16 mouse cellular contexts compared by ENCODE assay signal in the genomic region with DNA sequence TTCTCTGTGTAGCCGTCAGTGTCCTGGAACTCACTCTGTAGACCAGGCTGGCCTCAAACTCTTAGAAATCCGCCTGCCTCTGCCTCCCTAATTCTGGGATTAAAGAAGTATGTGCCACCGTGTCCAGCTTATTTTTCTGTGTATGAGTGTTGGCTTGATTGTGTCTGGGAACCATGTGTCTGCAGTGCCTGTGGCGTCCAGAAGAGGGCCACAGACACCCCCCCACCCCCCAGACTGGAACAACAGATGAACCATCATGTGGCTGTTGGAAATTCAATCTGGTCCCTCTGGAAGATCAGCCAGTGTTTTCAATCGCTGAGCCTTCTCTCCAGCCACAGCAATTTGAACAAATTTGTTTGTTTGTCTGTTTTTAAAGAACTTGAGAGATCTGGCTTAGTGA. TPM values are rescaled to one million over a fixed set of nuclear protein-coding genes. Genes with fewer than 3 reads are reported as not detected.
DNase-seq lines count a peak whose midpoint lies in the region; TF ChIP-seq lines count a peak whose summit lies in the region.
"Had no signal": no experiment of that assay in that cellular context is flagged by ENCODE, and none has a peak within 500 bp of the region (broad histone marks: within the 10 kb centered on the region; RNA-seq: fewer than 3 reads in every experiment).

No protein-coding gene starts in this region.

- no peak overlapping the region for H3K27ac ChIP-seq in cerebellum, adult 2 months (ENCODE audit: insufficient read depth, low read length)
- H3K27ac ChIP-seq in layer of hippocampus, adult 2 months: no peak overlapping the region
- no peak overlapping the region for H3K27ac ChIP-seq in spleen, adult 2 months (ENCODE audit: insufficient read depth, low read length)
- H3K27ac ChIP-seq: limb, embryonic 10.5 days; neural tube, embryonic 13.5 days had no signal

- H3K36me3 ChIP-seq in spleen, adult 2 months (ENCODE audit: control insufficient read depth, insufficient read depth, low read length): no peaks in the 10 kb centered on the region
- H3K36me3 ChIP-seq: limb, embryonic 10.5 days; neural tube, embryonic 13.5 days had no signal

- H3K27me3 ChIP-seq in cerebellum, adult 2 months (ENCODE audit: control insufficient read depth, insufficient read depth, low read length): no peaks in the 10 kb centered on the region
- no peaks in the 10 kb centered on the region for H3K27me3 ChIP-seq in spleen, adult 2 months (ENCODE audit: control insufficient read depth, insufficient read depth, low read length)
- H3K27me3 ChIP-seq: neural tube, embryonic 13.5 days had no signal

- DNase-seq in cerebellum, adult 2 months: no peak
- DNase-seq in cerebellum, postnatal 4 days (ENCODE audit: low spot score in 2 of 2): no peak
- DNase-seq in layer of hippocampus, adult 2 months (ENCODE audit: low spot score in 2 of 2): no peak
- DNase-seq in layer of hippocampus, adult 18-20 months (ENCODE audit: low spot score in 2 of 2): no peak
- no peak for DNase-seq in spleen, adult 2 months (ENCODE audit: low read depth in 1 of 2, low spot score in 2 of 2)
- DNase-seq in spleen, adult 18-20 months: no peak
- DNase-seq in ovary, postnatal 10 days (ENCODE audit: low spot score): no peak
- DNase-seq in left cerebral cortex, adult 9 months (ENCODE audit: low spot score in 2 of 2): no peak
- DNase-seq: adrenal gland, adult 2 months; cerebellum, postnatal 36 days; heart, postnatal 10 days had no signal

- 33% methylated on average over 5 of the region's 5 CpGs for WGBS in cerebellum, adult 2 months
- WGBS in spleen, adult 2 months: 57% methylated on average over 5 of the region's 5 CpGs

- TF ChIP-seq CTCF in cerebellum, adult 2 months (IDR thresholded peaks at IDR 0.05; ENCODE audit: borderline replicate concordance, insufficient read depth, low read depth, low read length): peak; percentile 54; the same call in 1 of the 2 replicates
- TF ChIP-seq CTCF in layer of hippocampus, adult 2 months (conservative IDR thresholded peaks at IDR 0.05): peak; percentile 74
- TF ChIP-seq CTCF in spleen, adult 2 months (IDR thresholded peaks at IDR 0.05; ENCODE audit: extremely low read depth, insufficient read depth, insufficient read length, insufficient replicate concordance): peak; percentile 7; the same call in 1 of the 2 replicates

- no peaks in the 10 kb centered on the region for H3K4me1 ChIP-seq in cerebellum, adult 2 months (ENCODE audit: control insufficient read depth, insufficient read depth, low read length)
- no peaks in the 10 kb centered on the region for H3K4me1 ChIP-seq in spleen, adult 2 months (ENCODE audit: control insufficient read depth, insufficient read depth, insufficient read length)

- H3K4me3 ChIP-seq in cerebellum, adult 2 months (replicated peaks; ENCODE audit: insufficient read depth, low read depth, low read length): no peak overlapping the region
- H3K4me3 ChIP-seq in layer of hippocampus, adult 2 months: no peak overlapping the region
- no peak overlapping the region for H3K4me3 ChIP-seq in spleen, adult 2 months (ENCODE audit: extremely low read depth, insufficient read depth, insufficient read length)
- H3K4me3 ChIP-seq: limb, embryonic 10.5 days; neural tube, embryonic 13.5 days had no signal

- TF ChIP-seq POLR2A in cerebellum, adult 2 months (IDR thresholded peaks at IDR 0.05; ENCODE audit: borderline replicate concordance, insufficient read depth, low read length): no peak
- no peak for TF ChIP-seq POLR2A in spleen, adult 2 months (IDR thresholded peaks at IDR 0.05; ENCODE audit: low read depth, low read length)

RNA-seq across cellular contexts. Expression of a gene that starts 7.2 kb away (rescaled TPM):
- 68.3 and 82.6 TPM in 2 replicates for polyA plus RNA-seq in cerebellum, adult 2 months (2012; rRNA removed)
- 10 to 100 TPM; 14.7 to 20.6 TPM for total RNA-seq in layer of hippocampus, adult 2 months (2021)
- total RNA-seq in layer of hippocampus, adult 18-20 months (2021): 10 to 100 TPM; 17.6 to 21.5 TPM
- polyA plus RNA-seq in spleen, adult 2 months (2012; rRNA removed): 1.6 and 1.7 TPM in 2 replicates

RNA-seq across cellular contexts. Expression of a gene that starts 15.2 kb away (rescaled TPM):
- 166 and 179 TPM in 2 replicates for polyA plus RNA-seq in cerebellum, adult 2 months (2012; rRNA removed)
- 100 to 1,000 TPM in 1 of 2 experiments, 10 to 100 TPM in 1; 91.6 to 102 TPM for total RNA-seq in layer of hippocampus, adult 2 months (2021)
- 100 to 1,000 TPM in 1 of 2 experiments, 10 to 100 TPM in 1; 97.3 to 100 TPM for total RNA-seq in layer of hippocampus, adult 18-20 months (2021)
- 26.0 and 33.7 TPM in 2 replicates for polyA plus RNA-seq in spleen, adult 2 months (2012; rRNA removed)

RNA-seq across cellular contexts. Expression of a gene that starts 18.9 kb away (rescaled TPM):
- polyA plus RNA-seq in cerebellum, adult 2 months (2012; rRNA removed): 24.4 and 24.5 TPM in 2 replicates
- total RNA-seq in layer of hippocampus, adult 2 months (2021): 10 to 100 TPM; 29.0 to 35.1 TPM
- total RNA-seq in layer of hippocampus, adult 18-20 months (2021): 10 to 100 TPM; 33.7 to 38.7 TPM
- polyA plus RNA-seq in spleen, adult 2 months (2012; rRNA removed): 23.3 and 24.6 TPM in 2 replicates

RNA-seq across cellular contexts. Expression of a gene that starts 21.4 kb away (rescaled TPM):
- 0.54 TPM in 1 of 2 replicates, not detected in the other for polyA plus RNA-seq in cerebellum, adult 2 months (2012; rRNA removed)
- not detected for total RNA-seq in layer of hippocampus, adult 2 months (2021)
- total RNA-seq in layer of hippocampus, adult 18-20 months (2021): under 1 TPM in 1 of 2 experiments, not detected in 1; 0.41 TPM
- 0.13 and 0.75 TPM in 2 replicates for polyA plus RNA-seq in spleen, adult 2 months (2012; rRNA removed)
- total RNA-seq: adrenal gland, adult 2 months; granulocyte monocyte progenitor cell, adult 5-6 weeks; heart, postnatal 10 days had no signal
- polyA plus RNA-seq: inflammation-experienced regulatory T-cells, adult 6 months; limb, embryonic 10.5 days; midbrain, embryonic 16.5 days; neural tube, embryonic 13.5 days had no signal

RNA-seq across cellular contexts. Expression of a gene that starts 29.3 kb away (rescaled TPM):
- 81.8 and 82.7 TPM in 2 replicates for polyA plus RNA-seq in cerebellum, adult 2 months (2012; rRNA removed)
- total RNA-seq in layer of hippocampus, adult 2 months (2021): 10 to 100 TPM; 63.9 to 68.2 TPM
- 10 to 100 TPM; 61.6 to 67.4 TPM for total RNA-seq in layer of hippocampus, adult 18-20 months (2021)
- polyA plus RNA-seq in spleen, adult 2 months (2012; rRNA removed): 38.4 and 41.7 TPM in 2 replicates

Comparison
In these comparisons a context has a peak if more than half of its experiments do, and no peak if none do; other contexts are left out.
1. CTCF ChIP-seq: peak in every context shown above with its lines; median percentile 74 in layer of hippocampus, adult 2 months; 54 in cerebellum, adult 2 months; 7 in spleen, adult 2 months.